Mouse (Mus musculus) 416B (cell line): ENCODE data around the gene Sh3d19.
A peak's percentile ranks its signal among the peaks of the same experiment; 100 is the strongest.

Experiments
- DNase-seq: peaks from one replicate; pipeline ENCODE4 v3.0.0; 2011; ENCODE audit warnings: low read depth

Sh3d19 gene

GRCm38 (mm10) chr3:86093213-86093845, 122.4 kb downstream of the Sh3d19 start:
- DNase-seq: no peak

GRCm38 (mm10) chr3:86093907-86094306, 123.0 kb downstream of the Sh3d19 start:
- no peak for DNase-seq

- DNase-seq: no peak
Observed at GRCm38 (mm10) chr3:86101956-86102355, 131.0 kb downstream of the Sh3d19 start.

- DNase-seq: peak; percentile 92
Observed at GRCm38 (mm10) chr3:86103449-86104291, 132.8 kb downstream of the Sh3d19 start.

GRCm38 (mm10) chr3:86104433-86104832, 133.5 kb downstream of the Sh3d19 start:
- peak; percentile 69 for DNase-seq

- DNase-seq: peak; percentile 33
Observed at GRCm38 (mm10) chr3:86104909-86105308, 134.0 kb downstream of the Sh3d19 start.

- DNase-seq: no peak
Observed at GRCm38 (mm10) chr3:86106086-86106632, 135.2 kb downstream of the Sh3d19 start.

GRCm38 (mm10) chr3:86107637-86108539, 137.0 kb downstream of the Sh3d19 start:
- no peak for DNase-seq

- peak; percentile 49 for DNase-seq
Observed at GRCm38 (mm10) chr3:86108576-86108975, 137.7 kb downstream of the Sh3d19 start.

GRCm38 (mm10) chr3:86109099-86109498, 138.2 kb downstream of the Sh3d19 start:
- DNase-seq: no peak

GRCm38 (mm10) chr3:86110077-86110476, 139.2 kb downstream of the Sh3d19 start:
- peak; percentile 94 for DNase-seq

- no peak for DNase-seq
Observed at GRCm38 (mm10) chr3:86112766-86113165, 141.9 kb downstream of the Sh3d19 start.

- DNase-seq: peak; percentile 44
Observed at GRCm38 (mm10) chr3:86114659-86115338, 143.9 kb downstream of the Sh3d19 start.

- DNase-seq: peak; percentile 29
Observed at GRCm38 (mm10) chr3:86116951-86117350, 146.0 kb downstream of the Sh3d19 start.

- no peak for DNase-seq
Observed at GRCm38 (mm10) chr3:86119237-86119932, 148.5 kb downstream of the Sh3d19 start.

GRCm38 (mm10) chr3:86122156-86122555, 151.2 kb downstream of the Sh3d19 start:
- peak; percentile 20 for DNase-seq

- DNase-seq: no peak
Observed at GRCm38 (mm10) chr3:86123251-86123746, 152.4 kb downstream of the Sh3d19 start.

GRCm38 (mm10) chr3:86129757-86130156, 158.8 kb downstream of the Sh3d19 start:
- peak; percentile 71 for DNase-seq

- DNase-seq: peak; percentile 17
Observed at GRCm38 (mm10) chr3:86134939-86135638, 164.2 kb downstream of the Sh3d19 start.
